Mouse (Mus musculus) right cerebral cortex, adult 18-20 months (tissue): ENCODE results near the gene Vmn2r57.
"Not testable (repeated sequence)": the region's sequence is repeated elsewhere in the genome, so short reads cannot be mapped to it uniquely, and the experiment has no call there.

Experiments used
- DNase-seq: peaks from one replicate; pipeline ENCODE4 v3.0.0; 2022; ENCODE audit warnings: mixed read lengths

Gene Vmn2r57

DNA sequence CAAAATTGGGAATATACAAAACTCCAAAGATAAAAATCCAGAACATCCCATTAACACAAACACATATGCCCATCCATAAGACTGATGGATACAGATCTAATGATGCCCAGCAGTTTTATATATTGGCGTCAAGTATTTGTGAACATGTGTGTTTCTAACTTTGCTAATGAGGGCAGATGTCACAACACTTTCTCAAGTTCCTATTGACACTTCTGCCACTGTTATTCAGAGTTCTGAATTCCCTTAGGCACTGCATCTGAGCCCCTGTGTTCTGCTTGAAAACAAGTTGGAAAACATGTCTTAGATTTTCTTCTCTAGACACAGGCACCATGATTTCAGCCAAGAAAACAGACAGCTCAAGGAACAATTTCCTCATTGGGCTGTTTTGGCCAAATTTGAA, at the start of gene Vmn2r57:
Gene Vmn2r57, minus strand, starts transcription at position 101 of the 400 bp plus-strand sequence.
- not testable (repeated sequence) for DNase-seq

DNA sequence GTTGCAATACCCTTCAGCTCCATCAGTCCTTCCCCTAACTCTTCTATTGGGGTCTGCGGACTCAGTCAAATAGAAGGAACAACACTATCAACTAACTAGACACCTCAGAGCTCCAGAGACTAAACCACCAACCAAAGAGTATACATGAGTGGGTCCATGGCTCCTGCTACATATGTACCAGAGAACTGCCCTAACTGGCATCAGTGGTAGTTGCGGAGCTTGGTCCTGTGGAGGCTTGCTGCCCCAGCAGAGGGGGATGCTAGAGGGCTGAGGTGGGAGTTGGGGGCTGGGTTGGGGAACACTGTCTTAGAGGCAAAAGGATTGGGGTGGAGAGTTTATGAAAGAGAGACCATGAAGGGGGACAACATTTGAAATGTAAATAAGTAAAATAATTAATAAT, 49.4 kb upstream of the Vmn2r57 start:
- no peak for DNase-seq

DNA sequence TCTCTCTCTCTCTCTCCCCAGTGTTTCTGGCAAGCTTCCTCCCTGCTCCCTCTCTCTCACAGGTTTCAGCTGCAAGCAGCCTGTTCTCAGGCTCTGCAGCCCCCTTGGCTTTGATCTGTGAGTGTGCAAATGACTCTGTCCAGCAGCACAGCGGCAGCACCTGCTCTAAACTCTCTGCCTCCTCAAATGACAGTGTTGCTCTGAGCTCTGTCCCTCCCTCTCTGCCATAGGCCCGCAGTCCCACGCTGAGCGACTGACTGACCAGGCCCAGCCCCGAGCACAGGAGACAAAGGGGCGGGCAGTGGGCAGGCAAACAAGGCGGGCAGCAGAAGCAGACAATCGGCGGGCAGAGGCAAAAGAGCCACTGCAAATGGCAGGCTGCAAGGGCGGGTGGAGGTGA, 3.4 kb upstream of the Vmn2r57 start:
- DNase-seq: no peak

DNA sequence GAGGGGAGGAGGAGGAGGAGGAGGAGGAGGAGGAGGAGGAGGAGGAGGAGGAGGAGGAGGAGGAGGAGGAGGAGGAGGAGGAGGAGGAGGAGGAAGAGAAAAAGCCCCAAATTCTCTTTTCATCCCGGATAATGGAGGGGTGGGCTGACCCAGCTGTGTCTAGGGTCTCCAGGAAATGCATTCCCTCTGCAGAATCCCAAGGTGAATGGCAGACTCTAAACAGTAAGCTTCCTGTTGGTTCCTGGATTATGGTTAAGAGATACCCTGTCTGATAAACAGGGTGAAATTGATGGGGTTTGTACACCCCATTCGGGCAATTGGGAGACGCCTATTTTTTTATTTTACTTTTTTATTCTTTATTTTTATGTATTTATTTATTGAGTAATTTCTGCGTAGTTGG, 54.4 kb downstream of the Vmn2r57 start:
- DNase-seq: no peak

DNA sequence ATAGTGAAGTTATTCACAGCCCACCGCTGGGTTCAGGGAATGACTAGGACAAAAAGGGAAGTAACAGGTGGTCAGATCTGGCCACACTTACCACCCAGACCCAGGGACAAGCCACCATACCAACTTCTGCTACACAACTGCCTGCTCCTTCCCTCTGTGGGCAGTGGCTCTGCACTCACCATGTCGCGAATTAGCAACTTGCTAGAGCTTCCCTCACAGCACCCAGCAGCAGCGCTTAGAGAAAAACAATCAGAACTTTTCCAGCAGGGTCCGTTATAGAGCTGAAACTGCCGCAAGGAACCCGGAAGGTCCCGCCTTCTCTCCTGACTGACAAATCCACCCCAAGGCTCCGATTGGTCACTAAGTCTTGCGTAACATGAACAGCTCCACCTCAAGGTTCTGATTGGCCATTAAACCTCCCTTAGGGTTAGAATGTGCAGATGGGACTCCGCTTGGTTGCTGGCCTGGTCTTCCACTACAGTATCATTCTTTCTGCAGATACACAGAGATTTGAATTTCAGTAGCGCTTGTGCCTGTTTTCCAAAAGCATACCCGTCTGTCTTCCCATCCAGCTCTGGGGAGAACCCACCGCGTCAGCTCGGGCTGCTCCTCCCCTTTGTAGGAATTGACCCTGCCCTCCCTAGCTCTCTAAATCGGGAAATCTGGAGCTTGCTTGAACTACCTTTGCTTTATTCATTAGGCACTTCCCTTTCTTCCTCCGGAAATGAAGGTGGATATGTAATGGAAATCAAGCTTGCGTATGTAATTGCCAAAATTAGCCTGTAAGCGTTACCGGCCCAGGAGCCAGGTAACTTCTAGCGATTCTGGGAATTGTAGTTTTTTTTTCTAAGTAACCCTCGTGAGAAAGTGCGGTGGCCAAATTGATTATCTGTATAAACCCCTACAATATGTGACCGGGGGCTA, 55.2 kb downstream of the Vmn2r57 start, which contains the start of gene AI987944:
Gene AI987944, minus strand, starts transcription at position 332 of the 924 bp plus-strand sequence.
- DNase-seq: peak; percentile 90
